Mouse (Mus musculus) liver, embryonic 14.5 days (tissue): ENCODE measurements at regions not wholly inside any gene's neighbourhood (a gene's known extent, or its start where the extent isn't known, plus 50 kb on each side); places are given as distances from the start of the nearest gene placed in this dataset.

Experiments used
- CTCF ChIP-seq: IDR thresholded peaks from 2 replicates; pipeline ENCODE4 v1.5.1; 2016; ENCODE audit warnings: antibody characterized with exemption, low read depth, control low read depth
- EP300 ChIP-seq: IDR thresholded peaks from 2 replicates; pipeline ENCODE4 v1.6.1; 2016; ENCODE audit warnings: antibody characterized with exemption, low read depth

DNA sequence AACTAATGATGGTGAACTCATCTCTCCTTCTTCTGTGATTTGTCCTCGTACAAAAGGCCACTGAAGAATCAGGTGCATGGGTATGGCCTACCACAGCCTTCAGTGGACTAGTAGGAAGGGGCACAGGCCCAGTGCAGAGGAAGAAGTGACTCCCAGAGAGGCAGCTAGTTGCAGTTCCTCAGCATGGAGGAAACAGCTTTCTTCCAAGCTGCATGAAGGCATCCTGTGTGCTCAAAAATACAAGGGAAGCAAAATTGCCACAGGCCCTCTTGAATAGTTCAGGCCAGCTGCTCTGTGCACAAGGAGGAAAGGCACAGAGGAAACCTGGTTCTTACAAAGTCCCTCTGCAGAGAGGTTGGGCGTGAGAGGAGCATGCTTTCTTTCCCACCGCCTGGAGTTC is 322.7 kb upstream of the Nrp1 start:
- TF ChIP-seq EP300 (no peak), CTCF (no peak)
